ENCODE assay signal across 14 mouse cellular contexts in the genomic region with DNA sequence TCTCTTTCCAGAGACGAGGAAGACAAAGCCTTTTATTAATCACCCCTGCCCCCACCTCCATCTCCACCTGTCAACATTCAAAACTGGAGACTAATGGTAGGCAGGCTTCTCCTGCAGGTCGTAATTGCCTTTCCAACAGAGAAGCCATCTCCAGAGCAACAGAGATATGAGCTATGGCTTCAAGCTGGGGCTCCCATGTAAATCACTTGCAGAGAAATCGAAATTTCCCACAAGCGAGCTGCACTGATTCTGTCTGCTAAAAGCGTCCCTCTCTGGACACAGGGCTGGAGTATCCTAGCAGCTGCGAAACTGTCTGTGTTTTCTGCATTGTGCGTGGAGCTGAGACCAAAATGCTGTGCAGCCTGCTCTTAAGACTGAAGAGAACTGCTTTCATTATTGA.
DNase-seq lines count a peak whose midpoint lies in the region; ATAC-seq and TF ChIP-seq lines count a peak whose summit lies in the region.
"Had no signal": no experiment of that assay in that cellular context is flagged by ENCODE, and none has a peak within 500 bp of the region (broad histone marks: within the 10 kb centered on the region; RNA-seq: fewer than 3 reads in every experiment).

No protein-coding gene starts in this region.

- H3K4me1 ChIP-seq in forebrain, embryonic 11.5 days (replicated peaks; ENCODE audit: control insufficient read depth, insufficient read depth, low read length): 0 out of 2 replicates have a peak, but pooled peaks cover 8% of the 10 kb centered on the region
- H3K4me1 ChIP-seq in hindbrain, embryonic 15.5 days (replicated peaks): peaks cover 18% of the 10 kb centered on the region
- H3K4me1 ChIP-seq in neural tube, embryonic 15.5 days: peaks cover 20% of the 10 kb centered on the region
- H3K4me1 ChIP-seq in cerebellum, adult 2 months (ENCODE audit: control insufficient read depth, insufficient read depth, low read length): no peaks in the 10 kb centered on the region

- H3K4me2 ChIP-seq in forebrain, embryonic 11.5 days (ENCODE audit: low read depth, low read length, severe bottlenecking): no peak overlapping the region
- H3K4me2 ChIP-seq in hindbrain, embryonic 15.5 days: peak overlapping the region; percentile 19
- peak overlapping the region; percentile 29 for H3K4me2 ChIP-seq in neural tube, embryonic 15.5 days
- H3K4me2 ChIP-seq: embryonic facial prominence, embryonic 12.5 days; liver, embryonic 11.5 days had no signal

- peak; percentile 14 for DNase-seq in layer of hippocampus, adult 11-12 months (ENCODE audit: low spot score)
- no peak for DNase-seq in layer of hippocampus, adult 18-20 months (ENCODE audit: low spot score in 2 of 2)
- no peak for DNase-seq in forebrain, embryonic 11.5 days (ENCODE audit: low spot score)
- no peak for DNase-seq in cerebellum, adult 2 months
- no peak for DNase-seq in gastrocnemius, postnatal 14 days
- DNase-seq: cerebellum, adult 11 months; heart, postnatal 36 days; spleen, adult 18-20 months had no signal

- no peak overlapping the region for H3K4me3 ChIP-seq in forebrain, embryonic 11.5 days (ENCODE audit: low read depth, low read length)
- no peak overlapping the region for H3K4me3 ChIP-seq in hindbrain, embryonic 15.5 days
- H3K4me3 ChIP-seq in neural tube, embryonic 15.5 days (replicated peaks): no peak overlapping the region
- no peak overlapping the region for H3K4me3 ChIP-seq in cerebellum, adult 2 months (replicated peaks; ENCODE audit: insufficient read depth, low read depth, low read length)
- H3K4me3 ChIP-seq: embryonic facial prominence, embryonic 12.5 days had no signal

- intact Hi-C loops in gastrocnemius, postnatal 14 days (cut with DNase I; ENCODE audit: low total_unique reads): no loop called here

- no peak; the same call in 1 of the 2 replicates for ATAC-seq in forebrain, embryonic 11.5 days (replicated peaks; ENCODE audit: low FRiP score)
- no peak for ATAC-seq in hindbrain, embryonic 15.5 days (ENCODE audit: low FRiP score, low read depth)
- ATAC-seq in neural tube, embryonic 15.5 days (ENCODE audit: low FRiP score): peak; percentile 35; the same call in 1 of the 2 replicates

- no peak for TF ChIP-seq POLR2A in cerebellum, adult 2 months (IDR thresholded peaks at IDR 0.05; ENCODE audit: borderline replicate concordance, insufficient read depth, low read length)

- no peak for TF ChIP-seq CTCF in cerebellum, adult 2 months (IDR thresholded peaks at IDR 0.05; ENCODE audit: borderline replicate concordance, insufficient read depth, low read depth, low read length)

- no peaks in the 10 kb centered on the region for H3K27me3 ChIP-seq in forebrain, embryonic 11.5 days (ENCODE audit: control insufficient read depth, insufficient read depth, low read length)
- no peaks in the 10 kb centered on the region for H3K27me3 ChIP-seq in hindbrain, embryonic 15.5 days
- H3K27me3 ChIP-seq in neural tube, embryonic 15.5 days (replicated peaks): no peaks in the 10 kb centered on the region
- no peaks in the 10 kb centered on the region for H3K27me3 ChIP-seq in cerebellum, adult 2 months (ENCODE audit: control insufficient read depth, insufficient read depth, low read length)
- H3K27me3 ChIP-seq: embryonic facial prominence, embryonic 12.5 days had no signal

- no peaks in the 10 kb centered on the region for H3K36me3 ChIP-seq in forebrain, embryonic 11.5 days (ENCODE audit: control insufficient read depth, insufficient read depth, low read length)
- no peaks in the 10 kb centered on the region for H3K36me3 ChIP-seq in hindbrain, embryonic 15.5 days
- H3K36me3 ChIP-seq in neural tube, embryonic 15.5 days: no peaks in the 10 kb centered on the region
- H3K36me3 ChIP-seq: embryonic facial prominence, embryonic 12.5 days had no signal

- 58% methylated on average over 7 of the region's 7 CpGs for WGBS in forebrain, embryonic 11.5 days
- WGBS in hindbrain, embryonic 15.5 days: 25% methylated on average over 7 of the region's 7 CpGs
- 29% methylated on average over 7 of the region's 7 CpGs for WGBS in neural tube, embryonic 15.5 days
- WGBS in cerebellum, adult 2 months: 40% methylated on average over 7 of the region's 7 CpGs

- peak overlapping the region; percentile 19; the same call in 1 of the 2 replicates for H3K27ac ChIP-seq in forebrain, embryonic 11.5 days (ENCODE audit: low read depth, low read length)
- H3K27ac ChIP-seq in hindbrain, embryonic 15.5 days (replicated peaks): peak overlapping the region; percentile 50
- peak overlapping the region; percentile 43; the same call in 1 of the 2 replicates for H3K27ac ChIP-seq in neural tube, embryonic 15.5 days (replicated peaks)
- no peak overlapping the region for H3K27ac ChIP-seq in cerebellum, adult 2 months (ENCODE audit: insufficient read depth, low read length)
- H3K27ac ChIP-seq: embryonic facial prominence, embryonic 12.5 days; kidney, postnatal 0 days; macrophage had no signal

- H3K9me3 ChIP-seq in forebrain, embryonic 11.5 days (ENCODE audit: control insufficient read depth, low read length): no peaks in the 10 kb centered on the region
- H3K9me3 ChIP-seq in hindbrain, embryonic 15.5 days: no peaks in the 10 kb centered on the region
- H3K9me3 ChIP-seq in neural tube, embryonic 15.5 days (replicated peaks): no peaks in the 10 kb centered on the region
- H3K9me3 ChIP-seq: embryonic facial prominence, embryonic 12.5 days had no signal

- no peak overlapping the region for H3K9ac ChIP-seq in forebrain, embryonic 11.5 days (ENCODE audit: low read length)
- no peak overlapping the region for H3K9ac ChIP-seq in hindbrain, embryonic 15.5 days
- no peak overlapping the region for H3K9ac ChIP-seq in neural tube, embryonic 15.5 days (replicated peaks)
- H3K9ac ChIP-seq: embryonic facial prominence, embryonic 12.5 days had no signal
